Mouse (Mus musculus) C2C12 (cell line): Measurements from ENCODE around the gene Foxa2. TPM values are rescaled to one million over a fixed set of nuclear protein-coding genes. Genes with fewer than 3 reads are reported as not detected.

ENCODE experiments used
- H3K27me3 ChIP-seq: one replicate; pipeline ENCODE4 v1.6.1; 2011; ENCODE audit not compliant: control insufficient read depth, insufficient read depth, insufficient read length
- H3K36me3 ChIP-seq: one replicate; pipeline ENCODE4 v1.6.1; 2011; ENCODE audit not compliant: control insufficient read depth, insufficient read depth
- H3K4me3 ChIP-seq: one replicate; pipeline ENCODE4 v1.5.1; 2011; ENCODE audit warnings: mild to moderate bottlenecking, control low read depth; ENCODE audit not compliant: poor library complexity, insufficient read depth, severe bottlenecking
- H3K79me2 ChIP-seq: one replicate; pipeline ENCODE4 v1.6.1; 2011; ENCODE audit not compliant: control insufficient read depth, insufficient read depth
- H3K79me3 ChIP-seq: one replicate; pipeline ENCODE4 v1.6.1; 2011; ENCODE audit warnings: low read depth, control low read depth
- H3ac ChIP-seq: one replicate; pipeline ENCODE3; 2011; ENCODE audit warnings: low read depth; ENCODE audit not compliant: control insufficient read depth, insufficient read length
- CEBPB ChIP-seq: IDR thresholded peaks from one replicate; pipeline ENCODE4 v1.6.1; 2011; ENCODE audit warnings: low read depth, mild to moderate bottlenecking, control low read depth, moderate library complexity
- CTCF ChIP-seq: IDR thresholded peaks from one replicate; pipeline ENCODE4 v1.5.1; 2011; ENCODE audit not compliant: control insufficient read depth, insufficient read depth, insufficient read length
- FOSL1 ChIP-seq: IDR thresholded peaks from one replicate; pipeline ENCODE4 v1.8.0; 2011; ENCODE audit warnings: mild to moderate bottlenecking, low read length; ENCODE audit not compliant: poor library complexity, insufficient read depth, severe bottlenecking
- MAX ChIP-seq: IDR thresholded peaks from one replicate; pipeline ENCODE4 v1.6.1; 2011; ENCODE audit warnings: mild to moderate bottlenecking, control low read depth
- MYOD1 ChIP-seq: IDR thresholded peaks from one replicate; pipeline ENCODE4 v1.6.1; 2011; ENCODE audit warnings: low read depth; ENCODE audit not compliant: control insufficient read depth, insufficient read length
- MYOG ChIP-seq: IDR thresholded peaks from one replicate; pipeline ENCODE4 v1.6.1; 2011; ENCODE audit not compliant: control insufficient read depth, insufficient read length; ENCODE audit errors: extremely low read depth
- USF1 ChIP-seq: IDR thresholded peaks from one replicate; pipeline ENCODE4 v1.6.1; 2011; ENCODE audit warnings: low read depth, mild to moderate bottlenecking, control low read depth, moderate library complexity
- polyA plus RNA-seq: library from polyadenylated mRNA; unstranded; fragments of >200 nt; fragmentation: generic; extraction: Trizol; gene quantifications from one replicate; pipeline ENCODE4 v1.2.1, GENCODE M21; 2012; ENCODE audit warnings: missing spikeins

The Foxa2 gene
- polyA plus RNA-seq, 1 experiment = 3.6 TPM

- Histone ChIP-seq H3K36me3 (no peaks in the 10 kb centered on the region), H3K4me3 (no peak overlapping the region), H3K27me3 (peaks cover 9% of the 10 kb centered on the region), H3ac (no peak overlapping the region), H3K79me2 (no peaks in the 10 kb centered on the region), H3K79me3 (no peaks in the 10 kb centered on the region)
- TF ChIP-seq CTCF = no peak
- no peak for TF ChIP-seq USF1
- no peak for TF ChIP-seq MYOG
- TF ChIP-seq FOSL1 = no peak
- TF ChIP-seq MYOD1 = no peak
- no peak for TF ChIP-seq MAX
- no peak for TF ChIP-seq CEBPB
Observed at GRCm38 (mm10) chr2:148025481-148025880, 21.3 kb downstream of the Foxa2 start.

- H3K36me3 ChIP-seq = no peaks in the 10 kb centered on the region
- no peak overlapping the region for H3K4me3 ChIP-seq
- H3K27me3 ChIP-seq = no peaks in the 10 kb centered on the region
- TF ChIP-seq CEBPB (no peak), FOSL1 (no peak), CTCF (no peak), MAX (no peak), MYOG (no peak), MYOD1 (no peak), USF1 (no peak)
- no peaks in the 10 kb centered on the region for H3K79me3 ChIP-seq
- no peak overlapping the region for H3ac ChIP-seq
- no peaks in the 10 kb centered on the region for H3K79me2 ChIP-seq
Observed at GRCm38 (mm10) chr2:148024268-148024935, 22.4 kb downstream of the Foxa2 start.

GRCm38 (mm10) chr2:148023340-148023806 is 23.4 kb downstream of the Foxa2 start:
- Histone ChIP-seq H3K27me3 (no peaks in the 10 kb centered on the region), H3ac (no peak overlapping the region), H3K4me3 (no peak overlapping the region), H3K79me3 (no peaks in the 10 kb centered on the region), H3K79me2 (no peaks in the 10 kb centered on the region), H3K36me3 (no peaks in the 10 kb centered on the region)
- TF ChIP-seq CTCF (no peak), MAX (no peak), FOSL1 (no peak), CEBPB (no peak), USF1 (no peak), MYOG (no peak), MYOD1 (no peak)

GRCm38 (mm10) chr2:148021919-148022570 is 24.7 kb downstream of the Foxa2 start:
- Histone ChIP-seq H3ac (no peak overlapping the region), H3K27me3 (no peaks in the 10 kb centered on the region), H3K4me3 (no peak overlapping the region), H3K79me2 (no peaks in the 10 kb centered on the region), H3K36me3 (no peaks in the 10 kb centered on the region), H3K79me3 (no peaks in the 10 kb centered on the region)
- no peak for TF ChIP-seq MYOD1
- no peak for TF ChIP-seq CTCF
- TF ChIP-seq MYOG = no peak
- TF ChIP-seq FOSL1 = no peak
- no peak for TF ChIP-seq CEBPB
- TF ChIP-seq MAX = no peak
- no peak for TF ChIP-seq USF1

GRCm38 (mm10) chr2:148021016-148021415 is 25.8 kb downstream of the Foxa2 start:
- no peak overlapping the region for H3K4me3 ChIP-seq
- no peaks in the 10 kb centered on the region for H3K79me3 ChIP-seq
- no peaks in the 10 kb centered on the region for H3K36me3 ChIP-seq
- TF ChIP-seq MYOG (no peak), CTCF (no peak), MAX (no peak), CEBPB (no peak), MYOD1 (no peak), FOSL1 (no peak), USF1 (no peak)
- no peak overlapping the region for H3ac ChIP-seq
- H3K79me2 ChIP-seq = no peaks in the 10 kb centered on the region
- no peaks in the 10 kb centered on the region for H3K27me3 ChIP-seq
